Mouse (Mus musculus): ENCODE measurements around the gene Sectm1b.
"Not testable (repeated sequence)": the region's sequence is repeated elsewhere in the genome, so short reads cannot be mapped to it uniquely, and the experiment has no call there.

Gene Sectm1b

DNA sequence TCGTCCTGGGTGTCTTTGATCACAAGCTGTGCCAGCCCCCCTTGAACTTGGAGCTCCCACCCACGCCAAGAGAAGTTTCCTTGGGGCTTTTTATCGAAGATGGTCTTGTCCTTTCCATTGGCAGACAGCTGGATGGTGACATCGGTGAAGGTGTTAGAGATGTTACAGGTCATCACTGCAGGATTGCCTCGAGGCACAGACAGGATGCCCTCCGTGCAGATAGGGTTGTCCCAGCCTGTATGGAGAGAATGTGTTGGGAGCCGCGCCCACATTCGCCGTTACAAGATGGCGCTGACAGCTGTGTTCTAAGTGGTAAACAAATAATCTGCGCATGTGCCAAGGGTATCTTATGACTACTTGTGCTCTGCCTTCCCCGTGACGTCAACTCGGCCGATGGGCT is 6.3 kb upstream of the Sectm1b start:
- not testable (repeated sequence) for DNase-seq (ENCODE audit: low spot score in 2 of 2)

DNA sequence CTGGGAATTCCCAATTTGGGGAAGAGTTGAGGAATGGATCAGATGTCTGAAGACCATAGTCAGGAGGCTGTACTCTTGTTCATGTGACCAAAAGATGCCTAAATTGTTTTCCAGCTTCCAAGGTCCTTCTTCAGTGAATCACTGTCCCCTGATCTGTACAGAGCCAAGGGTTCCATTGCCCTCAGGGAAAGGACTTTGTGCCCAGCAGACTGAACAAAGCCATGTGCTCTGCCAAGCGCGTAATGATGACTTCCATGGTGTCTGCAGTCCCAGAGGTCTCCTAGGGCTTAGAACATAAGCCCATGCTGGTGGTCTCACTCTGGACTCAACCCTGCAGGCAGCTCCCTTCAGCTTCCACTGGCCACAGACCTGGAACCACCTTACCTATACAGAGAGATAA is 4.5 kb upstream of the Sectm1b start:
- DNase-seq (ENCODE audit: low spot score in 2 of 2) = no peak

DNA sequence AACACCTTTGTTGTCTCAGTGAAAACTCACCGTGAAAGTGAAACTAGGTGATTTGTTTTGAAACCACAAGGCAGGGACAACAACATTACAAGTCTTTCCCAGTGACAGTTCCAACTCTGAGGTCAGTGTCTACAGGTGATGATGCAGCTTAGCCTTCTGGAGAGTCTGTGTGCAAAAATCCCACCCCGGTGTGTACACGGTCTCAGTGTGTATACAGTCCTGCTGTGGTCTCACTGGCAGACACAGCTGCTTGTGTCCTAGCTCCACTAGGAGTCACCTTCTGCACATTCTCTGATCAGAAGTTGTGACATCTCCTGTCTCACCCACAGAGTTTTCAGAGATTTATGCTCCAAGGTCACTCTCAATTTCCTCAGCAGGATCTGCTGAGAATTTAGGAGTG is 828 bp upstream of the Sectm1b start:
- no peak for DNase-seq (ENCODE audit: low spot score in 2 of 2)

DNA sequence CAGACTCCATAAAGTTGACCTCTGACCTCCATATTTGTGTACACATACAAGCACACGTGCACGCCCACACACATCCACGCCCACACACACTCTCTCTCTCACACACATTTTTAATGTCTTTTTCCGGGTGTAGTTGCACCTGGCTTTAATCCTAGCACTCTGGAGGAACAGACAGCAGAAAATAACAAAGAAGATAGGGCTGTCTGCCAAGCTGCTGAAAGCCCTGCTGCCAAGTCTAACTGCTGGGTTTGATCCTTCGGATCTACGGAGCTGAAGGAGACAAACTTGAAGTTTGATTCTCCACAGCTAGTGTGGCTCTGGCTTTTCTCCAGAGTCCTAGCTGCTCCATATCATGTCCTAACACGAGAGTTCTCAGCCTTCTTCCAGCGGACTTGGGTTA is 1.8 kb downstream of the Sectm1b start:
- DNase-seq (ENCODE audit: low spot score in 2 of 2) = no peak

DNA sequence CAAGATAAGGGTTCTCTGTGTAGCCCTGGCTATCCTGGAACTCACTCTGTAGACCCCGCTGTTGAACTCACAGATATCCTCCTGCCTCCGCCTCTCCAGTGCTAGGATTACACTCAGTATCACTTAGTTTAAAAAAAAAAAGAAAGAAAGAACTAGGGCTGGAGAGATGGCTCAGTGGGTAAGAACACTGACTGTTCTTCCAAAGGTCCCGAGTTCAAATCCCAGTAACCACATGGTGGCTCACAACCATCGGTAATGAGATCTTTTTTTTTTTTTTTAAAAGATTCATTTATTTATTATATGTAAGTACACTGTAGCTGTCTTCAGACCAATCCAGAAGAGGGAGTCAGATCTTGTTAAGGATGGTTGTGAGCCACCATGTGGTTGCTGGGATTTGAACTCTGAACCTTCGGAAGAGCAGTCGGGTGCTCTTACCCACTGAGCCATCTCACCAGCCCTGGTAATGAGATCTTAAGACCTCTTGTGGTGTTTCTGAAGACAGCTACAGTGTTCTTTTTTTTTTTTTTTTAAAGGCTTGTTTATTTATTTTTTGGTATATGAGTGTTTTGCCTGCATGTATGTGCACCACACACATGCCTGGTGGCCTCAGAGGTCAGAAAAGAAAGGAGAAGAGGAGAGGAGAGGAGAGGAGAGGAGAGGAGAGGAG is 2.8 kb downstream of the Sectm1b start:
- DNase-seq (ENCODE audit: low spot score in 2 of 2) = not testable (repeated sequence)

DNA sequence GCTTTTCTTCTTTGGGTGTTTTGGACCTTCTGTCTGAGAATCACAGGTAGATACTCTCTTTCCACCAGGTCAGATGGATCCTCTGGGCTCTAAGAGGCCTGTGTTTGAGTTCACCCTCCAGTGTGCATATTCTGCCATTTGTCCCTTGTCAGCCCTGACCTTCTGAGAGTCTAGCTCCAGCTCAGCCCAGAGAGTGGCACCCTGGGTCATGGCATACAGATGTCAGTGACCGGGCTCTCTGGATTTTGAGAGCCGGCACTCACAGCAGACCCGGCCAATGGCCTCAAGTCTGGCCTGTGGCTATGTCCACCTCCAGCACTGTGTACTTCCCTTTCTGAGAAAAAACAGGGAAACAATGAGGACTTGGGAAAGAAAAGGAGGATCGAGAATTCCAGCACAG is 3.9 kb downstream of the Sectm1b start:
- DNase-seq (ENCODE audit: low spot score in 2 of 2) = no peak

- no peak for DNase-seq (ENCODE audit: low spot score in 2 of 2)
Observed at GRCm38 (mm10) chr11:121058956-121059355, 4.4 kb downstream of the Sectm1b start.

GRCm38 (mm10) chr11:121058122-121058521 is 5.2 kb downstream of the Sectm1b start:
- DNase-seq (ENCODE audit: low spot score in 2 of 2) = no peak

- DNase-seq (ENCODE audit: low spot score in 2 of 2) = no peak
Observed at GRCm38 (mm10) chr11:121056536-121057236, 6.7 kb downstream of the Sectm1b start.

GRCm38 (mm10) chr11:121053536-121053935 is 9.8 kb downstream of the Sectm1b start:
- DNase-seq (ENCODE audit: low spot score in 2 of 2) = peak; percentile 72 to 85

DNA sequence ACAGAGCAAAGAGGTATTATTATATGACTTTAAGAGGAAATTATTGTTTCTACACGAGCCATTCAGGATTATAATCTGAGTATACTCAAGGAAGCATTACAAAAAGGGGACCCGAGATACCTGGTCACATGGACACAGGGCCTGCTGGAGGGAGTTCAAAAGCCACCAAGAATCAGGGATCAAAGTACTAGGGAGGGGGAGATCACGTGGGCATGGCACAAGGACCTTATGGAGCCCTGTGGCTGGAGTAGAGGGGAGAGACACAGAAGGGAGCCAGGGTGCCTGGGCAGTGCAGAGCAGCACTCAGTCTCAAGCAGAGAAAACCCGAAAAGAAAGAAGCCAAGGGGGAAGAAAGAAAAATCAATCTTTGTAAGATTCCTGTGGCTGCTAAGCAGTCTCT is 11.0 kb downstream of the Sectm1b start:
- no peak for DNase-seq (ENCODE audit: low spot score in 2 of 2)

- no peak for DNase-seq (ENCODE audit: low spot score in 2 of 2)
Observed at GRCm38 (mm10) chr11:121051793-121052192, 11.6 kb downstream of the Sectm1b start.

DNA sequence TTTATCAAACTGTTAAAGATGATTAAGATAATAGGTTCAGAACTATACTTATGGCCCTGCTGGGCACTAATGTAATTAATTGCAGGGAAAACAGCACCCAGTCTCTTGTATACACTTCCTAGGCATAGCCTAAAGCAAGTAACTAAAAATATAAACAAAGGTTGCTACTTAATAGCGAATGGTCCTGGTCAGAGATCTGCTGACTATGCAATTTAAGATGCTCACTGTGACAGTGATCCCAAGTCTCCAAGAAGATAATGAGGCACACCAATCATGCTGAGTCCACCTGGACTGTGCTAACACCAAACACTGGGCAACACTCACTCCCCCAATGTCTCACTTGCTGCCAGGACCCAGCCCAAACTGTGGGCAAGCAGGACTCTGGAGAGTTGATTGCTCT is 13.5 kb downstream of the Sectm1b start:
- no peak for DNase-seq (ENCODE audit: low spot score in 2 of 2)

GRCm38 (mm10) chr11:121047826-121048399 is 15.5 kb downstream of the Sectm1b start:
- no peak for DNase-seq (ENCODE audit: low spot score in 2 of 2)

DNA sequence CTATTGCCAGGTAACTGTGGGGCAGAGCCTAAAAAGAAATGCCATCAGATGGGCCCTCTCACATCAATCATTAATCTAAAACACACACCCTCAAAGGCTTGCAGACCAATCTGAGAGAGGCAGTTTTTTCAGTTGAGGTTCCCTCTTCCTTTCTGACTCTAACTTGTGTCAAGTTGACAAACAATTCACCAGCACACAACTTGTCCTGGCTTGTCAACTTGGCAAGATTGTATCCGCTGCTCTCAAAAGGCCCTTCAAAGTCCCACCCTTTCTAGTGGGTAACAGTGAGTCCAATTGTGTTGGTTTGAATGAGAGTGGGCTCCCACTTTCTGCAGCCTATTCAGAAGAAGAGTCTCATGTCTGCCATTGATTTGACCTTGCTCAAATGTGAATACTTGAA is 18.1 kb downstream of the Sectm1b start:
- DNase-seq (ENCODE audit: low spot score in 2 of 2) = no peak

- not testable (repeated sequence) for DNase-seq (ENCODE audit: low spot score in 2 of 2)
Observed at GRCm38 (mm10) chr11:121043025-121043424, 20.3 kb downstream of the Sectm1b start.

DNA sequence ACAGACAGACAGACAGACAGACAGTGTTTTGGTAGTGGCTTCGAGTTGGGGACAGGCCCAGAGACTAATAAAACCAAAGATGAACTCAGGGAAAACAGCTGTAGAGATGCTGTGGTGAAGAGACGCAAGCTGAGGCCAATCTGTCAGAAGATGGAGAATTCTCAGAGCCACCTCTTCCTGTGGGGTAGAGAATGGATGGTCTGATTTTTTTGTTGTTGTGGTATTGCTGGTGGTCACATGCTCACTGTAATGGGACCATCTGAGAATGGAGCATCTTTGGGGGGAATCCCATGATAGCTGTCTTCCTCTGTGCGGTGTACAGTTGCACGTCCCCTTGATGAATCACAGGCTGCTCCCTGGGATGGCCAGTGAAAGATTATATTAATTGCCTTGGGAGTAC is 20.9 kb downstream of the Sectm1b start:
- no peak for DNase-seq (ENCODE audit: low spot score in 2 of 2)

GRCm38 (mm10) chr11:121041636-121042035 is 21.7 kb downstream of the Sectm1b start:
- no peak for DNase-seq (ENCODE audit: low spot score in 2 of 2)

DNA sequence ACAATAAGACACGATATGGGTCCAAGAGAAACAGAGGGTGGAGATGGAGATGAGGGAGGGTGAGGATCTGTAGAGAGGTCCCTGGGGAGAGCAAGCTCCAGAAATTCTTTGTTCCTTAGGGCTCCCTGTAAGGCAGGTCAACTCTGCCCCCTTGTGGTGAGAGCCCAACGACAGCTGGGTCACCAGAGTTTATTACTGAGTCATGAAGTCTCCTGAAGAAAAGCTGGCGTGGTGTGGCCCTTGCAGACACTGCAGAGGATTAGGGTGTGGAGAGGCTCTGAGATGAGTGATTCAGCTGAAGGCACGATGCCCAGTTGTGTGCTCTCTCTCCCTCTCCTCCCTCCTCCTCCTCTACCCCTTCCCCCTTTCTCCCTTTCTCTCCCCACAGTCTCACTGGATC is 22.2 kb downstream of the Sectm1b start:
- peak; percentile 76 to 89 for DNase-seq (ENCODE audit: low spot score in 2 of 2)

GRCm38 (mm10) chr11:121039302-121039701 is 24.1 kb downstream of the Sectm1b start, which contains the start of gene Cd7:
Cd7 (minus strand) TSS chr11:121039418.
- DNase-seq (ENCODE audit: low spot score in 2 of 2) = no peak

DNA sequence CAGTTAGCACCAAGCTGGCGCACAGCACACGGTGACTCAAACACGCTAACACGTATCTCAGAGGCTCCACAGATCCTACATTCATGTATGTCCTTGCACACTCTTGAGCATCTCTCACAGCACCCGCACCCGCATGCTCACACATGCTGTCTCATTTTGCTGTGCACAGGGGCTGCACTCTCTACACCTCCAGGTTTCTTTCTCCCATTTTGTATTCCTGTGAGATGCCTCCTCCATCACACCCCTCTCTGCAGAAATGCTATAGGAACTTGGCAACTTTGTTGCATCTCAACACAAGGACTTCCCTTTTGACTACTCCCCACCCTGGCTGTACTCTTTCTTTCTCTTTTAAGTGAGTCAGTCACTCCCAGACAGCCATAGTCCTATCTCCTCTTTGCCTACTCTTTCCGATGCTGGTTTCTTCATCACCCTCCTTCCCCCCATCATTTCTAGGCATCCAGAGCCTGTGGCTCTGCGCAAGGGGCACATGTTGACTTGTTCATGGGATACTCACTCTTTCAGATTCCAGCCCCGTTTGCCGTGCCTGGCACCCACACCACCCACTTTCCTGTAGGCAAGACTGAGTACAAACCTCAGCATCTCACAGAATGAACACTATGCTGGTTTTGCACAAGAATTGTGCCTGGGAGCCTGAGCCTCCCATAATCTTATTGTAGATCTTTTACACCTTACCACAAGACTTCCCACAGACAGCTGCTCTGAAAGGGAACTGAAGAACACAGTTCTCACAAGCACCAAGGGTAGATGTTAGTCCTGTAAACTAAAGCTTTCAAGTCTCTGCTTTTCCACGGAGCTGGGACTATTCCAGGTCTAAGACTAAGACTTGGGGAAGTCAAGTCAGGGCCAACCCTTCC is 24.8 kb downstream of the Sectm1b start:
- no peak for DNase-seq (ENCODE audit: low spot score in 2 of 2)

GRCm38 (mm10) chr11:121033118-121033517 is 30.3 kb downstream of the Sectm1b start:
- no peak for DNase-seq (ENCODE audit: low spot score in 2 of 2)
